Mouse (Mus musculus) layer of hippocampus, adult 9-10 months (tissue): ENCODE measurements at regions not wholly inside any gene's neighbourhood (a gene's known extent, or its start where the extent isn't known, plus 50 kb on each side); places are given as distances from the start of the nearest gene placed in this dataset.

Source experiments
- DNase-seq: peaks from one replicate; pipeline ENCODE4 v3.0.0; 2022; ENCODE audit warnings: low spot score

DNA sequence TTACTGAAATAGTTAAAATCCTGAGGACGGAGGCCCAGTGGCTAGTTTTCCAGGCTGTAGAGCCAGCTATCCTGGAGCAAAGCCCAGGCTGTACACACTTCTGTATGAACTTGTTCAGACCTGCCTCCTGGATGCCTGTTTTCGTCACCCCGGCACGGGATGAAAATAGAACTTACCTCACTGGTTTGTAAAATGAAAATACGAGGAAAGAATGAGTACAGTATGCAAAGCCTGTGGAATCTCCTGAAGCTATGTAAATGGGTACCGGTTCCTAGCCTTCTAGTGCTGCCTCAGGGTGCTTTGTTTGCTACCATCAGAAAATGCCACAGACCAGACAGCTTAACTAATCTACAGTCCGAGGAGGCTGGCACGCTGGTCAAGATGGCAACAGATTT is 276.0 kb upstream of the Cdyl start:
- no peak for DNase-seq

DNA sequence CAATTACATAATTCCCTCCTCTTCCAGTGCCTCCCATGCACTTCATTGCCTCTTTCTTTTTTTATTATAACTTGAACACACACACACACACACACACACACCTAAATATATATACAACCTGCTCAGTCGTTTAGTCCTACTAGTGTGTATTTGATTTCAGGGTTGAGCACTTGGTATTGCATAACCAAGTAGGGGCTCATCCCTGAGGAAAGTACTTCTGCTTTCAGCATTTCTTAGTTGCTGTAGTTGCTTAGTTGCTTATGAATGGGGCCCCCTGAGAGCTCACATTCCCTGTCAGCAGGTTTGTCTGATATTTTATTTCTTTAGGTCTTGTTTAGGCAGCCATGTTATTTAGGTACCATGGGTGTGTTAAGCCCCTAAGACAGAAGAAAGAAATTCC is 271.3 kb upstream of the Cdyl start:
- no peak for DNase-seq

GRCm38 (mm10) chr13:35389781-35390525 is 269.7 kb upstream of the Cdyl start:
- DNase-seq: no peak

- no peak for DNase-seq
Observed at GRCm38 (mm10) chr13:35390526-35390880, 269.1 kb upstream of the Cdyl start.

- DNase-seq: no peak
Observed at GRCm38 (mm10) chr13:35392167-35392566, 267.5 kb upstream of the Cdyl start.

DNA sequence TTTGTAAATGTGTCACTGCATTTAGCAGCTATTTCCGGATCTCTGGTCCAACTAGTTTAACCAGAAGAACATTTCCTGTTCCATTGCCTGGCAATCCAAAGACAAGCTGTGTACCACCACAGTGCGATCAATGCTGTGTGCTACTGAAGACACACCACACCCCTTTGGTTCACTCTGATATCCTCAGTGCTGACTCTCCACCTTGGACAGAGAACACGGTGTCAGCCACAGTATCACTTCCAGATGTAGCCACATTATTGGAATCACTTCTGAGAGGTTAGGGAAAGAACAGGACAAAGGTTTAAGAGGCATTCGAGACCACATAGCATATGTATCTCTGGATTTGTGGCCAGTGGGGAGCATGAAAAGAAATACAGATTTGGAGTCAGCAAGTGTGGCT is 264.4 kb upstream of the Cdyl start:
- no peak for DNase-seq

GRCm38 (mm10) chr13:35395630-35396029 is 264.0 kb upstream of the Cdyl start:
- DNase-seq: no peak

- no peak for DNase-seq
Observed at GRCm38 (mm10) chr13:35397166-35397565, 262.5 kb upstream of the Cdyl start.

- no peak for DNase-seq
Observed at GRCm38 (mm10) chr13:35398192-35398591, 261.4 kb upstream of the Cdyl start.

GRCm38 (mm10) chr13:35402856-35403255 is 256.8 kb upstream of the Cdyl start:
- no peak for DNase-seq

DNA sequence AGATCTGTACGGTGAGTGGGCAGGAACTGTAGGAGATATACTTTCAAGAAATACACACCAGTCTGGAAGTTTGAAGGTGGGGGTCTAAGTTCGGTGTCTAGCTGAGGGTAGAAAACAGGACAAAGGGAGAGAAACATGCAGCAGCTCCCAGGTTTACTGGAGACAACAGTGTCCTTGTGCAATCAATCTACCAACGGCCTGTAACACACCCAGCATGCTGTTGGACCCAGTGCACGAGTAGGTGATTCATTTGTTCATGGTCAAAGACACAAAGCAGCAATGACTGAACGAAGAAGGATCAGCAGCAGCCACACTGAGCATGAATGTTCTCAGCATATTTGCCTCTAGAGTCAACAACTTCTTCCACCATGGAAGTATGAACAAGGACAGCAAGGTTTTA is 255.2 kb upstream of the Cdyl start:
- DNase-seq: no peak

GRCm38 (mm10) chr13:35405384-35405783 is 254.2 kb upstream of the Cdyl start:
- DNase-seq: no peak

GRCm38 (mm10) chr13:35417500-35417899 is 242.1 kb upstream of the Cdyl start:
- no peak for DNase-seq

DNA sequence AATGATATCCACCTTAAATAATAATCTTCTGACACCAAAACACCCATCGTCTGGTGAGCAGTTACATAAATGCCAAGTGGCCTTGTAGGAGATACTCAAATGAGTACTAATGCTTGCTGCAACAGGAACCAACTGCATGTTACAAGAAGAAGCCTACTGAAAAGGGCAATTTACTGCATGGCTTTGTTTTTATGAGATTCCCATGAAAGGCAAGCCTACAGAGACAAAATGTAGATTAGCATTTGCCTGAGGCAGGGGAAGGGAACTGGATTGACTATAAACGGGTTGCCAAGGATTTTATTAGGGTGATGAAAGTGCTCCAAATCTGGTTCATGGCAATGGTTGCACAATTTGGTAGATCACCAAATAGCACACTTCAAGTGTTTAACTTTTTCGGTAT is 239.6 kb upstream of the Cdyl start:
- DNase-seq: no peak

- DNase-seq: no peak
Observed at GRCm38 (mm10) chr13:35426061-35426460, 233.6 kb upstream of the Cdyl start.

- DNase-seq: no peak
Observed at GRCm38 (mm10) chr13:35435173-35435572, 224.5 kb upstream of the Cdyl start.

GRCm38 (mm10) chr13:35447661-35448060 is 212.0 kb upstream of the Cdyl start:
- DNase-seq: no peak

DNA sequence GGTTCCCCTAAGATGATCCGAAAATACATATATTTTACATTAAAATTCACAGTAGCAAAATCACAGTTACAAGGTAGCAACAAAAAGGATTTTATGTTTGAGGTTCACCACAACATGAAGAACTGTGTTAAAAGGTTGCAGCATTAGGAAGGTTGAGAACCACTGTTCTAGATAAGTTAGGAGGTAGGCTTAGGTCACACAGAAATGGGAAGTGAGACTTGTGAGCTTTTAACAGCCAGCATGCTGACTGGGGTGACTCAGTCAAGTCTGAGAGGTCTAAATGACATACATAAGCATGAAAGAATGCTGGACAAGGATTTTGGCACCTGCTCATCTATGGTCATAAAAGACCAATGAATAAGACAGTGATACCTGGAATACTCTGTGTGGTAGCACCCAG is 207.2 kb upstream of the Cdyl start:
- DNase-seq: no peak

- DNase-seq: no peak
Observed at GRCm38 (mm10) chr13:35453222-35453914, 206.3 kb upstream of the Cdyl start.

GRCm38 (mm10) chr13:35460051-35460450 is 199.6 kb upstream of the Cdyl start:
- DNase-seq: no peak

- DNase-seq: no peak
Observed at GRCm38 (mm10) chr13:35463231-35463630, 196.4 kb upstream of the Cdyl start.

- DNase-seq: no peak
Observed at GRCm38 (mm10) chr13:35463850-35464249, 195.8 kb upstream of the Cdyl start.

GRCm38 (mm10) chr13:35469361-35470198 is 190.1 kb upstream of the Cdyl start:
- DNase-seq: peak; percentile 44
